Mouse (Mus musculus) heart, embryonic 11.5 days (tissue): Measurements from ENCODE around the gene Omt2a. TPM values are rescaled to one million over a fixed set of nuclear protein-coding genes. Genes with fewer than 3 reads are reported as not detected.
"Not testable (repeated sequence)": the region's sequence is repeated elsewhere in the genome, so short reads cannot be mapped to it uniquely, and the experiment has no call there.

Experiments used
- ATAC-seq: fragments of 200-750 bp; cut with Nextera tagmentation; replicated peaks from 2 replicates; pipeline ENCODE4 v1.8.0; 2017; ENCODE audit warnings: moderate library complexity; ENCODE audit not compliant: insufficient number of reproducible peaks, low FRiP score, low TSS enrichment
- H3K27ac ChIP-seq: fragments of 300-500 bp; sonication (generic); 2 replicates; pipeline ENCODE4 v1.5.1; 2014; ENCODE audit warnings: mild to moderate bottlenecking, low read depth, low read length
- H3K27me3 ChIP-seq: fragments of 300-500 bp; sonication (generic); 2 replicates; pipeline ENCODE4 v1.6.1; 2014; ENCODE audit warnings: mild to moderate bottlenecking, low read length, mixed read lengths; ENCODE audit not compliant: control insufficient read depth, insufficient read depth
- H3K36me3 ChIP-seq: fragments of 300-500 bp; sonication (generic); 2 replicates; pipeline ENCODE4 v1.6.1; 2014; ENCODE audit warnings: mild to moderate bottlenecking, low read length, moderate library complexity, mixed read lengths; ENCODE audit not compliant: control insufficient read depth, insufficient read depth
- H3K4me1 ChIP-seq: fragments of 300-500 bp; sonication (generic); 2 replicates; pipeline ENCODE4 v1.6.1; 2014; ENCODE audit warnings: low read length; ENCODE audit not compliant: control insufficient read depth, insufficient read depth
- H3K4me2 ChIP-seq: fragments of 300-500 bp; sonication (generic); 2 replicates; pipeline ENCODE4 v1.6.1; 2014; ENCODE audit warnings: mild to moderate bottlenecking, moderate library complexity
- H3K4me3 ChIP-seq: fragments of 300-500 bp; sonication (generic); 2 replicates; pipeline ENCODE4 v1.5.1; 2014; ENCODE audit warnings: low read depth, low read length
- H3K9ac ChIP-seq: fragments of 300-500 bp; sonication (generic); 2 replicates; pipeline ENCODE4 v1.6.1; 2014; ENCODE audit warnings: mild to moderate bottlenecking, low read depth, low read length, moderate library complexity
- H3K9me3 ChIP-seq: fragments of 300-500 bp; sonication (generic); replicated peaks from 2 replicates; pipeline ENCODE4 v1.6.1; 2016; ENCODE audit warnings: low read length; ENCODE audit not compliant: control insufficient read depth
- WGBS: fragments of 180-500 bp; shearing (Covaris S2); extraction: QIAGEN DNeasy Blood & Tissue Kit; methylation state at CpG from one replicate; pipeline ENCODE4 v1.1.7; 2014; ENCODE audit not compliant: insufficient replicate concordance; 5-methylcytosine and 5-hydroxymethylcytosine counted together
- polyA plus RNA-seq: library from polyadenylated mRNA; unstranded; fragments of >200 nt; fragmentation: Nextera tagmentation; extraction: Ambion mirVana; gene quantifications from 2 replicates; pipeline ENCODE4 v1.2.1, GENCODE M21; 2014

Omt2a gene
- polyA plus RNA-seq, 1 experiment from 2014 or later, result not detected

GRCm38 (mm10) chr9:78327289-78327688 lies 12.7 kb upstream of the Omt2a start, which contains the start of gene Omt2b:
Omt2b (plus strand) TSS chr9:78327589.
- not testable (repeated sequence) for H3K4me2 ChIP-seq, ATAC-seq, H3K4me1 ChIP-seq, H3K36me3 ChIP-seq, H3K27ac ChIP-seq, H3K4me3 ChIP-seq, H3K9ac ChIP-seq, H3K27me3 ChIP-seq, H3K9me3 ChIP-seq
- 100% methylated on average over 1 of the region's 1 CpGs for WGBS

DNA sequence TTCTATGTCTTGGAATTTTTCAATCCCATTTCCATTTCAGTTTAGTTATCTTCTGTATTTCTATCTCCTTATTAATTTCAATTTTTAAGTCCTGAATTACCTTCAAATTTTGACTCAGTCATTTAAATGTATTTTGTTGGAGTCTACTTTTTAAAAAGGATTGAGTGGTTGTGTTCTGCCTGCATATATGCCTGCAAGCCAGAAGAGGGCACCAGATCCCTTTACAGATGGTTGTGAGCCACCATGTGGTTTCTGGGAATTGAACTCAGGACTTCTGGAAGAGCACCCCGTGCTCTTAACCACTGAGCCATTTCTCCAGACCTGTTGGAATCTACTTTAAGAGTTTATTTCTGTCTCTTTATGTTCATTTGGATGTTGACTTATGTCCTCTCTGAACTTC lies 4.9 kb upstream of the Omt2a start:
- Histone ChIP-seq H3K27ac (no peak overlapping the region), H3K4me1 (no peaks in the 10 kb centered on the region), H3K27me3 (no peaks in the 10 kb centered on the region), H3K36me3 (no peaks in the 10 kb centered on the region), H3K9ac (no peak overlapping the region), H3K4me3 (no peak overlapping the region), H3K4me2 (no peak overlapping the region), H3K9me3 (no peaks in the 10 kb centered on the region)
- WGBS, result 20% methylated on average over 1 of the region's 1 CpGs
- ATAC-seq, result no peak

- not testable (repeated sequence) for H3K4me3 ChIP-seq, H3K27me3 ChIP-seq, H3K4me2 ChIP-seq, ATAC-seq, H3K27ac ChIP-seq, H3K36me3 ChIP-seq, H3K4me1 ChIP-seq, H3K9me3 ChIP-seq, H3K9ac ChIP-seq
- 86% methylated on average over 3 of the region's 3 CpGs for WGBS
Observed at GRCm38 (mm10) chr9:78308122-78308521, 6.5 kb downstream of the Omt2a start.

- H3K9ac ChIP-seq, H3K4me3 ChIP-seq, H3K9me3 ChIP-seq, ATAC-seq, H3K4me1 ChIP-seq, H3K27ac ChIP-seq, H3K4me2 ChIP-seq, H3K36me3 ChIP-seq, H3K27me3 ChIP-seq: not testable (repeated sequence)
- 69% methylated on average over 1 of the region's 1 CpGs for WGBS
Observed at GRCm38 (mm10) chr9:78299143-78299542, 15.5 kb downstream of the Omt2a start.

DNA sequence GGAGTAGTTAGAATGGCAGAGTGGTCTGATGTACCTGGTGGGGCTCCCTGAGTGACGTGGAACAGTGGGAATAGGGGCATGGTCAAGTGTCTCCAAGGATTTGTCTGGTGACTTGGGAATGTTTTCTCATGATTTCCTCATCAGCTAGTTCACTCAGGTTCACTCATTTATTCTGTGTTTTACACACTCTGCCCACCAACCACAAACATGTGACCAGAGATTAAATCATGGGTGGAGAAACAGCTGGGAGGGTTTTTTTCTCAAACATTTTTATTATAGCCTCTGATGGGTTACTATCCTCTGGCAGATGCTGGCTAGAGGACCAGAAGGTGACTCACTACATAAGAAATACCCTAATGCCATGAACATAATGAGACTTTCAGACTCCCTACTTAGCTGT lies 16.4 kb downstream of the Omt2a start:
- H3K27me3 ChIP-seq, result no peaks in the 10 kb centered on the region
- H3K9me3 ChIP-seq, result no peaks in the 10 kb centered on the region
- H3K27ac ChIP-seq, result no peak overlapping the region
- ATAC-seq, result no peak
- H3K4me1 ChIP-seq, result no peaks in the 10 kb centered on the region
- H3K9ac ChIP-seq, result no peak overlapping the region
- H3K4me2 ChIP-seq, result no peak overlapping the region
- H3K36me3 ChIP-seq, result no peaks in the 10 kb centered on the region
- 95% methylated on average over 1 of the region's 1 CpGs for whole genome bisulfite sequencing
- no peak overlapping the region for H3K4me3 ChIP-seq

DNA sequence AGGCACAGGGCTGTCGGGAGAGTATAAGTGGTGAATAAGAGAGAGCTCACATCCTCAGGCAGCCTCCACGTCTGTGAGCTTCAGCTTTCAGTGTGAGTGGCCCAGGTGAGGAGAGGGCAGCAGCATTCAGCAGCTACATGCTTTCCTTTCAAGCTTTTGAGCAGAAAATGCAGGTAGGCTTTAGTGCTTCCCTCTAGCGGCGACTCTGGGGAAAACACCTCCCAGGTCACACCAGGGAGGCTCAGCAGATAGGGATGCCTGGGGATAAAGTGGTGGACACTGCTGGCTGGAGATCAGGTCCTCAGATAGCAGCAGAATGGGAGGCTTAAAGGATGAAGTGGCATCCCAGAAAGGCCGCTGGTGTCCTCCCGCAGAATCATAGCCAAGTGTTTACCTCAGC lies 18.5 kb downstream of the Omt2a start:
- 8% methylated on average over 6 of the region's 6 CpGs for WGBS
- not testable (repeated sequence) for H3K9ac ChIP-seq

DNA sequence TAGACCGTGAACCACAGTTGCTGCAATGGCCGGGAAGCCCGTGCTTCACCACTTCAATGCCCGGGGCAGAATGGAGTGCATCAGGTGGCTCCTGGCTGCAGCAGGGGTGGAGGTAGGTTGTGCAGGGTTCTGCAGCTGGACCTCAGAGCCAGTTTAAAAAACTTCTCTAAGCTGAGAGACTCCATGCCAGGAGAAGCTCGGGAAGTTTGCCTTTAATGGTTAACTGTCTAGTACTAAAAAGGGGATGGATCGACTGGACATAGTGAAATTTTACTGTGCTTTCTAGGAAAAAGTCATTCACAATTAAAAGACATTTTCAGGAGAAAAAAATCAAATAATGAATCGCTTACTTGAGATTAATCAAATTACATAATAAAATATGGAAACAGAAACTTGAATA lies 19.8 kb downstream of the Omt2a start:
- H3K9ac ChIP-seq, H3K27me3 ChIP-seq, ATAC-seq, H3K36me3 ChIP-seq, H3K4me2 ChIP-seq, H3K4me3 ChIP-seq, H3K4me1 ChIP-seq, H3K9me3 ChIP-seq, H3K27ac ChIP-seq: not testable (repeated sequence)
- 81% methylated on average over 5 of the region's 7 CpGs for WGBS

More for the DNA sequence above, 18.5 kb downstream of the Omt2a start:
- not testable (repeated sequence) for H3K4me1 ChIP-seq, H3K4me3 ChIP-seq, H3K27ac ChIP-seq, H3K4me2 ChIP-seq, ATAC-seq, H3K9me3 ChIP-seq, H3K36me3 ChIP-seq, H3K27me3 ChIP-seq

DNA sequence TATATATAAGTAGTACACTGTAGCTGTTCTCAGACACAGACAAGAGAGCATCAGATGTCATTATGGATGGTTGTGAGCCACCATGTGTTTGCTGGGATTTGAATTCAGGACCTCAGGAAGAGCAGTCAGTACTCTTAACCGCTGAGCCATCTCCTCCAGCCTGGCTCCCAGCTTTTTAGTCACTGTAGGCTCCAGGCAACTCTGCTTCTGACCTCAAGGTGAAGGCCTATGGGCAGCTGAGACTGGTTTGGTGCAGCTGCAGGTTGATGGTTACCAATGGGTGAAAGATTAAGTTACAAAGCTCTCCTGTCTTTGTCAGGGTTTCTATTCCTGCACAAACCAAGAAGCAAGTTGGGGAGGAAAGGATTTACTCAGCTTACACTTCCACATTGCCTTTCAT lies 20.9 kb downstream of the Omt2a start:
- not testable (repeated sequence) for H3K4me3 ChIP-seq, H3K4me1 ChIP-seq, ATAC-seq, H3K27me3 ChIP-seq, H3K9ac ChIP-seq, H3K4me2 ChIP-seq, H3K27ac ChIP-seq, H3K36me3 ChIP-seq, H3K9me3 ChIP-seq
- WGBS, result 47% methylated on average over 1 of the region's 1 CpGs

DNA sequence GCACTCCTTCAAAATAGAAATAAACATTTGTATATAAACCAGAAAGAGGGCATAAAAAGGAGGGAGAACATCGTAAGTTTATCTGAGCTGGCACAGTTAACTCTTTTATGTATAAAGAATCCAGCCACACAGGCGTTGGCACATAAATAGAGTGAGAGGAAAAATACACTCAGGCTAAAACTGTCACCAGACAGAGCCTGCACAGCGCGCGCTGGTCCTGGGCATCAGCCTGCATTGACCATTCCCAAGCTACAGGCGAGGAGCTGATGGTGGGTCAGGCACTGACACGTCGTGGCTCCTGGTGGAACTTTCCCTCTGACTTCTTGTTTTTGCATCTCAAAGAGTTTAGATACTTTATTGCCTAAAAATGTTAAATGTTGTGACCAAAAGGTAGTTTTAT lies 22.1 kb downstream of the Omt2a start:
- H3K27me3 ChIP-seq, ATAC-seq, H3K4me1 ChIP-seq, H3K27ac ChIP-seq, H3K4me2 ChIP-seq, H3K4me3 ChIP-seq, H3K9ac ChIP-seq, H3K9me3 ChIP-seq, H3K36me3 ChIP-seq: not testable (repeated sequence)
- 73% methylated on average over 8 of the region's 8 CpGs for WGBS
